Mouse (Mus musculus) lung, postnatal 10 days (tissue): ENCODE measurements around the gene Cdc6.

Experiments
- DNase-seq: peaks from one replicate; pipeline ENCODE4 v3.0.0; 2021

Cdc6 gene

DNA sequence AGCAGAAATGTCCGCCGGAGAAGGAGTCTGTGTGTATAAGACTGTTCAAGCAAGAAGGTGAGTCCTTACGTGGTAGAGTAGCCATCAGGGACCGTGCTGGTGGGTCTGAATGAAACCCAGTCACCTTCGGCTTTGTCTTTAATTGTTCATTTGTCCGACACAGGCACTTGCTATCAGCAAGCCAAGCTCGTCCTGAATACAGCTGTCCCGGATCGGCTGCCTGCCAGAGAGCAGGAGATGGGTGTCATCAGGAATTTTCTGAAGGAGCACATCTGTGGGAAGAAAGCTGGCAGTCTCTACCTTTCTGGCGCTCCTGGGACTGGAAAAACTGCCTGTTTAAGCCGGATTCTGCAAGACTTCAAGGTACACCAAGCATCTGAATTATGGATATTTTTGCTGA is 2.8 kb downstream of the Cdc6 start:
- DNase-seq: peak; percentile 28

DNA sequence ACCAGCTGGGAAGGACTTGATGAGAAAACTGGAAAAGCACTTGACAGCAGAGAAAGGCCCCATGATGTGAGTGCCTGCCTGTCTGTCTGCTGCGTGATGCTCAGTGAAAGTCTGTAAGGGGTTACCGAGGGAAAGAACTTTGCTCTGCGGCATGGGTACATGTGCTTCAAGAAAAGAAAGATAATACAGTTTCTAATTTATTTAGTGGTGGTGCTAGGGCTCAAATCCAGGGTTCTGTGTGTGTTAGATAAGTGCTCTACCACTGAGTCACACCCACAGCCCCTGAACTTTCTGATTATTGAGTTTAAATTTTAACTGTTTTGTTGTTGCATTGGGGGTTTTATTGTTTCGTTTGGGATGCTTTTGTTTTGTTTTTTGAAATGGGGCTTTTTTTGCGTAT is 3.9 kb downstream of the Cdc6 start:
- DNase-seq: no peak

DNA sequence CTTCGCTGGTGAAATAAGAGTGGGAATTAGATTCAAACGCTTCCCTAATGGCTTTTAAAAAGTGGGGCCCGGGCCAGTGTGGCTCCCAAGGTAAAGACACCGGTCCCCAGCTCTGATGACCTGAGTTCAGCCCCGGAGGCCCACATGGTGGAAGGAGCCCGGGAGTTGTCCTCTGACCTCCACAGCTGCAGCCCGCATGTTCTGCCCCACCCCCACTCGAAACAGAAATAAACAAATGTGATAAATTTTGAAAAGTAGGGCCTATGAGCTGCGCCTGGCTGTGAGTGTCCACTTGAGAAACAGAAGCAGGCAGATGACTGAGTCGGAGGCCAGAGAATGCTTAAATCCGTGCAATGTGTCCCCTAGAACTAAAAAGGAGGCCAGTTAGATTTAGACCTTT is 6.6 kb downstream of the Cdc6 start:
- peak; percentile 67 for DNase-seq

DNA sequence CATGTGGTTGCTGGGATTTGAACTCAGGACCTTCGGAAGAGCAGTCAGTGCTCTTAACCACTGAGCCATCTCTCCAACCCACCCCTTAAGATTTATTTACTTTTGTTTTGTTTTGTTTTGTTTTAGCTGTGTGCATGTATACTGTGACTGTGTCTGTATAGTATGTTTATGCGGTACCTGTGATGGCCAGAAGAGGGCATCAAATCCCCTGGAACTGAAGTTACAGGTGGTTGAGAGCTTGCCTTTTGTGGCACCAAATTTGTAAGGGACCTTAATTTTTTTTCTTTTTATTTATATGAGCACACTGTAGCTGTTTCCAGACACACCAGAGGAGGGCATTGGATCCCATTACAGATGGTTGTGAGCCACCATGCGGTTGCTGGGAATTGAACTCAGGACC is 8.8 kb downstream of the Cdc6 start:
- DNase-seq: peak; percentile 37

DNA sequence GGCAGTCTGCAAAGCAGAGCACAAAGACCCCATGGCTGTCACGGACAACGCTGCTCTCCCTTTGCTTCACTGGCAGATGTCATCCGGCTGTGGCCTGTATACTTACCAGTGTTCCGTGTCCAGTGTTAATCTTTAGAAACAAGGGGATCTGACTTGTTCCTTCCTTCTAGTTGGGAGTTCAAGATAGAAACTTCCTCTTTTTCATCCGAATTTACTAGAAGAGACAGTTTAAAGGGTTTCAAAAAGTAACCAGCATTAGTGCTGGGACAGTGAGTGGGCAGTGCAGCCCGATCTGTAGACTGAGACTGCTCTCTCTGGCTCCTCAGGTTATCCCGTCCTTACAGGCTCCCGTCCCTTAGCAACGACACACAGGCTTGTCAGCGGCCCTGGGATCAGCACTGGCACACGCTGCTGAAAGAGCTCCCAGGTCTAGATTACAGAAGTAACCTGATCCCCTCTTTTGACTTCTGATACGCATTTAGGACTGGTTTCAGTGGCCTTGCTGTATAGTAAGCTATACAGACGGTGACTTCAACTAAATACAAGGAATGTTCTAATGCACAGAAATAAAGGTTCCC is 9.9 kb downstream of the Cdc6 start:
- no peak for DNase-seq

DNA sequence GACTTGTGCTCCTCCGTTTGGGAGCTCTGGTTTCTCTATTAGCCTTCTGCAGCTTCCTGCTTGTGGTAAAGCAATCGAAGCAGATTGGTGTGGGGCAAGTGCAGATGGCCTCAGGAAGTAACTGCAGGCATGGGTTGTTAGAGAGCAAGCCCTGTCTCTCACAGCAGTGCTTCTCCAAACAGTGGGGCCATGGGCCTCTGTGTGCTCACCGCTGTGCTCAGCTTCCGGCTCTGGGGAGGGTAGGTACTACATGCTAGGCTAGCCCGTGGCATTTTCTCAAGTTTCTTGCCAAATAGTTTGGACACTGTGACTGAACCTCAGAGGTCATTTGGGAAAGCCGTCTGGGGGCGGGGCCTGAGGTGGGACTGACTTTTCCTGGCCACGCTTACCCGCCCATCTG is 10.6 kb downstream of the Cdc6 start:
- peak; percentile 79 for DNase-seq

DNA sequence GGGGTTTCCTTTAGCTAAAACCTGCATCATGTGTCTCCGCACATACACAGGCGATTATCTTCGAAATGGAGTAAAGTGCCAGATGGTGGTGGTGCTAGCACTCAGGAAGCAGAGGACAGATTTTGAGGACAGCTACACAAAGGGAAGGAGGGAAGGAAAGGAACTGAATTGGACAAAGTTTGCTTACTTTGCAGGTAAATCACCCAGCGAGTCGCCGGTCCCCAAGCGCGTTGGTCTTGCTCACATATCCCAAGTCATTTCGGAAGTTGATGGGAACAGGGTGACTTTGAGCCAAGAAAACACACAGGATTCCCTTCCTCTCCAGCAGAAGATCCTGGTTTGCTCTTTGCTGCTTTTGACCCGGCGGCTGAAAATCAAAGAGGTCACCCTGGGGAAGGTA is 11.4 kb downstream of the Cdc6 start:
- DNase-seq: no peak

DNA sequence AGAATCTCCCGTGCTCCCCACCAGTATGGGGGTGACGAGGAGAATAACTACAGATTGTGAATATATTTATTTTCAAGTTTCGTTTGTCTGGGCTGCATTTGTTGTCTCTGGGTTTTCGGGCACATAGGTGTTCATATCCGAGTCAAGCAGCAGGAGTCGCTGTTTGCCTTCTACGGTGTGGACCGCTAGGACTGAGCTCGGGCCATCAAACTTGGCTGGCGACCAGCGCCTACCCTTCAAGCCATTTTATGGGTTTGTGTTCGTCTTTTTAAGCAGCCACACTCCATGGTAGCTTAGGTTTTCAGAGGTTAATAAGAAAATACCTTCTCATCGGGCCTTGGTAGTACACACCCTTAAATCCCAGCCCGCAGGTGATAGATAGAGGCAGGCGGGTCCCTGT is 14.2 kb downstream of the Cdc6 start:
- DNase-seq: peak; percentile 81

DNA sequence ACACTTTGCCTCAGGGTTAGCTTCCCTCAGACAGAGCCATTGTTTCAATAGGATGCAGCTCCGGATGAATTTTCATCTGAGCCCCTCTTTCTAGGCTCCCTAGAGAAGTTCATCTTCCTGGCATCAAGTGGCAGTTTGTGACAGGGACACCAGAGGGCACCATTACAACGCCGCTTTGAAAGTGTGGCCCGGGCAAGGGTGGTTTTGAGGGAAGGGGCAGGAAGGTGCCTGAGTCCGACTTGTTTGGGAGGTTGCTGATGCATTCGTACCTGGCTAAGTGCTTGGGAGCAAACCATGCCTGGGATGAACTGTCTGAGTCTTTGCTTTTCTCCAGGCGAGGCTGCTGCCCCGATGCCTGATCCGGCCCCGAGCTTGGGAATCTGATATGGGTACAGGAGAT is 14.7 kb downstream of the Cdc6 start:
- DNase-seq: peak; percentile 86

DNA sequence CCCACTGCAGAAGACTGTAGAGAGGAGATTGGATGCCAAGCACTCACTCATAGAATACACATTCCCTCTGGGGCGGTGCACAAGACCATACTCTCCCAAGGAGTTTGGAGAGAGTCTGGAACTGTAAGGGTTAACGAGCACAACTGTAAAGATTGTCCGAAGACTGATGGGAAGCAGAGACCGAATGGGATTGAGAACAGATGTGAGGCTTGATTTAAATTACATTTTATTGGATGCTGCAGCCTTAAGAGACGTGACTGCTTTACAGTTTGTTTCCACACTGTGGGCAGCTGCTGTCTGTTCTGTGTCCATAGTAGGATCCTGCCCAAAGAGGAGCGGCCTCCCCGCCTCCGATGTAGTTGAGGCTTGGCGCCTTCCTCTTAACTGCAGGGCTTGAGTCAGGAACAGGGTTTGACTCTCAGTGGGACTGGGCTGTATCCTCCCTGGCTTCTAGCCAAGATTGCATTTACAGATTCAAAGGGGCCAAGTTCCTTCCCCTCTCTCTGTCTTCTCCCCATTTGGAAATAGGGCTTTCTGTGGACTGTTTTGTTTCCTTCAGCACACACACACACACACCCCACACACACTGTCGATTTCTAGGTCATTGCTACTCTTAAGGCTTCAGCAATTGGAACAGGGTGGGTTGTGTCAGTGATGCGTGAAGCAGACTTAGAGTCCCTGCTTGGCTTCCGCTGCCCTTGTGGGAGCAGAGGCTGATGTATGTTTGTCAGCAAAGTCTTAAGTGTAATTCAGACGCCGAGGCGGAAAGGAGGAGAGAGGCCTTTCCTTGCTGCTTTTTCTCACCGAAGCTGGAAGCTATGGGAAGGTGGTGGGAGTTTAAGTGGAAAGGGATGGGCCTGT is 15.5 kb downstream of the Cdc6 start:
- peak; percentile 72 for DNase-seq

DNA sequence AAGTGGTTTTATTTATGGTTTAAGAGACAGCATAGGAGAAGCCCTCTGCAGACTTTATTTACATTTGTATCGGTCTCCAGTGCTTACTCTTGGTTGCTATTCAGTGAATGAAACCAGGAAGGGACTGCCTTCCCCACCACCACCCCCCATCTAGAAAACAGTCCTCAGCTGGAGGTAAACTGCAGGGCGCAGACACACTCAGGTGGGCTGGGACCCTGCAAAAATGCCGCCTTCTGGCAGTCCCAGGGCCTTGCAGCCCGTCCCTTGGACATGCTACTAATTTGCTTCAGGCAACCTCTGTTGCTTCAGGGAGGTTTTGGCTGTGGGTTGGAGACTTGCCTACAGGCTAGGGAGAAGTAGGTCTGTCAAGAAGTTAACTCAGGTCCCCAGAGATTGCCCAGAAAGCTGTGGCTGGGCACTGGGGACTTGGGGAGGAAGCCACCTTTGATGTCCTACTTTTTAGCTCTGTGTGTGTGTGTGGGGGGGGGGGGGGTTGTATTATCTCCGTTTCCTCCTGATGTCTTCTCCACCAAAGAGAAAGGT is 17.1 kb downstream of the Cdc6 start:
- peak; percentile 36 for DNase-seq

DNA sequence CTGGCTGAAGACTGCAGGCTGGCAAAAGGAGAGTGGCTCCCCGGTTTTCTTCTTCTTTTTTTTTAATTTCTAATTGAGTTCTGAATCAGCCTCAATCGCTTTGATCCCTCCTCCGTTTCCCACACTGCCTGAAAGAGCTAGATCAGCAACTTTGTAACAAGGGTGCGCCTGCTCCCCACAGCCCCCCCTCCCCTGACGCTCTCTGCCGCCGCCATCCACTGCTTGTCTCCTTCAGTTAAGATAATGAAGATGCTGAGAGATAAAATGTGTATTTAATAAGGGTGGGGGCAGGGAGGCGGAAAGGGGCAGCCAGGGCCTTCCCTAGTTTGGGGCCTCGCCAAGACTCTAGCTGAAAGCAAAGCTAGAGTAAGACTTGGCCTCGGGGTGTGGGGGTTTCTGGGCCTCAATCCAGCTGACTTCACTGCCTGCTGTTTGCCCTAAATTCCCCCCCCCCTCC is 17.7 kb downstream of the Cdc6 start:
- peak; percentile 91 for DNase-seq

DNA sequence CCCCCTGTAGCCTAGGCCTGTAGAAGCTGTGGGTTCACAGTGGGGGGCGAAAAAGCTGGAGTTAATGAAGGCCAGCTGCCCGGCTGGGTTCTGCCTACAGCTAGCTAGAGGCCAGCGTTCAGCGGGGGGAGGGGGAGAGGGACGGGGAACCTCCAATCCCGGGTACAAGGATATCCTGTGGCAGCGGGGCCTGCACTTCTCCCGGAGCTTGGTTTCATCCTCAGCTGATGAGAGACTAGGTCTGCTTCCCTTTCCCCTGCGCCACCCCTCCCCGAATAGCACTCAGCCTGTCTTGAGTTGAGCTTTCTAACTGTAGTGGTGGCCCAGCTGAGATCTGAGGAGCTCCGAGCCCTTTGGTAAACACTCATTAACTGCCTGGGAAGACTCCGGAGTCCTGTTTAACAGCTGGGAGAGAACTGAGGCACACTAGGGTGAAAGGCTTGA is 18.3 kb downstream of the Cdc6 start:
- peak; percentile 85 for DNase-seq

DNA sequence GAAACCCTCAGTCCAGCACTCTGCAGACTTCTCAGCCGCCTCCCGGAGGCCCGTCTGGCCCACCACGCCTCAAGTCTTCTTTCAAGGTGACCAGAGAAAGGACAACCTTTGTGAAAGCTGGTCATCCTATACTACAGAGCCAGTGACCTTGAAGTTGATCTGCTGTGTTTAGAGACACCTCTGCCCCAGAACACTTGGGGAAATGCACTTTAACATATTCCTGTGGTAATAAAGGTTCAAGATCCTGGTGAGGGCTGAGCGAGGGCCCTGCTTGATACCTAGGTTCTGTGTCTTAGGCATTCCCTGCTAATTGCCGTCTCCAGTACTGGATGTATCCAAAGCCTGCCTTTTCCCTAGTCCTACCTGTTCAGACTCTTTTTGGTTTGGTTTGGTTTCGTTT is 19.0 kb downstream of the Cdc6 start:
- DNase-seq: no peak

DNA sequence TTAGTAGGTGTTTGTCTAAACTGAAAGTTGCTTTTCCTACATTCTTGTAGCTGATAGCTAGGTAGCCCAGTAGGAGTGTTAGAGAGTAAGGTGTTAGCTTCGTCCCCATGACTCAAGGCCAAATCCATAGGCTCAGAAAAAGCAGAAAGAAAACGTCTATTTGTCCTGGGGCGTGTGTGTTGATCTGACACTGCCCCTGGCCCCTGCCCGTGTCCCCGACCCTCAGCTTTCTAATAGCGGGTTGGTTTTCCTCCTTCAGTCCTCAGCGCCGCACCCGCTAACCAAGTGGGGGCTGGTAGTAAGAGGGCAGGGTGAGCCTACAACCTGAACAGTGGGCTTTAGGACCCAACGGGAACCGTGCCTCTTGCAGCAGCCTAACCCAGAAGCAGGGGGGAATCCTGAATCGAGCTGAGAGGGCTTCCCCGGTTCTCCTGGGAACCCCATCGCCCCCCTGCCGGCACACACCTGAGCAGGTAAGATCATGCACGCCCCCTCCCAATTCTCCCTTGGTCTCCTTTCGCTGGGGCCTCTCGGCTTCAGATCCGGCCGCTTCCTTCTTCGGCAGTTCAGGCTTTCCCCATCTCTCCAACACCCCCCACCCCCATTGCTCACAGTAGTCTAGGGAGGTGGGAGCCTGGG is 20.0 kb downstream of the Cdc6 start, which contains the start of gene Rara:
Gene Rara (plus strand): TSS at position 381 of the 639 bp plus-strand sequence.
- DNase-seq: peak; percentile 43

DNA sequence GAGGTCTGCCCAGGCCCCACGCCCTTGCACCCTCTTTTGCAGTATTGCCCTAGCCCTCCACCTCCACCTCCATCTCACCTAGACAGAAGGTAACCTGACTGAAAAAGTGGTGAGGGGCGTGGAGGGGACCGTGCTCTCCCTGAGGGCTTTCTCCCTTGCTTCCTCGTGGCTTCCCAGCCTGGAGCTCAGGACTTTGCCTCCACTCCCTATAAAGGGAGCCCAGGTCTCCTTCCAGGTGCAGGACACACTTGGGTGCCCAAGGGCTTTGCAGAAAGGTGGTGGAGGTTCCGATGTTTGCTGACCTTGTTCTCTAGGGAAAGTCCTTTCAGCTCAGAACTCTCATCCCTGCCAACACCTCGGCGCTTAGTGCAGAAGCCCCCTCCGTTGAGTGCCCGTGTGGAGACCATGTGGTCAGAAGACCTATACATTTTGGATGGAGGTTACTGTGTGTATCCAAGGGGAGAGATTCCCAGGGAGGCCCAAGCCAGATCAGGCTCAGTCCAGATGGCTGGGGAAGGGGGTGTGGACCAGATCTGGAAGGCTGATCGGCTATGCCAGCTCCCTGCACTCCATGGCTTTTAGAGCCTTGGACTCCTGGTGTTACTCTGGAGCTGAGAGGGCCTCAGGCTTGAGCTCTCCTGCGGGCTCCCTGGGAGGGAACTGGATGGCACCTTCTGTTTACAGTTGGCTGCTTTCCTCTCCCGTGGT is 20.7 kb downstream of the Cdc6 start:
- DNase-seq: peak; percentile 11

DNA sequence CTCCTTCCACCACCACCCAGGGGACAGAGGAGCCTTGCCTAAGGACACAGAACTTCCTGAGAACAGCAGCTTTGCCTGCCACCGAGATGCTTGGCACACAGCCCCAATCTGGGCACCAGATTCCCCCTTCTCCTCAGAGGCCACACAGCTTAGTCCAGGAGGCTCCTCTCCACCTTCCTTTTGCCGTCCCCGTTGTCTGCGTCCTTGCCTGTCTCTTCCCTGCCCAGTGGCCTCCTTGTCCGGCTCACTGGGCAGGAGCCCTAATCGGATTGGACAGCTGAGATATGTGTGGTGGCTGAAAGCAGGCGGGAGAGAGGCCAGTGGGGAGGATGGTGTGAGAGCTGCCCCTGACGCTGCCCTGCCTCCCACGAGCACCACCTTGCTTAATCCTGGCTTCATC is 21.9 kb downstream of the Cdc6 start:
- DNase-seq: peak; percentile 37

DNA sequence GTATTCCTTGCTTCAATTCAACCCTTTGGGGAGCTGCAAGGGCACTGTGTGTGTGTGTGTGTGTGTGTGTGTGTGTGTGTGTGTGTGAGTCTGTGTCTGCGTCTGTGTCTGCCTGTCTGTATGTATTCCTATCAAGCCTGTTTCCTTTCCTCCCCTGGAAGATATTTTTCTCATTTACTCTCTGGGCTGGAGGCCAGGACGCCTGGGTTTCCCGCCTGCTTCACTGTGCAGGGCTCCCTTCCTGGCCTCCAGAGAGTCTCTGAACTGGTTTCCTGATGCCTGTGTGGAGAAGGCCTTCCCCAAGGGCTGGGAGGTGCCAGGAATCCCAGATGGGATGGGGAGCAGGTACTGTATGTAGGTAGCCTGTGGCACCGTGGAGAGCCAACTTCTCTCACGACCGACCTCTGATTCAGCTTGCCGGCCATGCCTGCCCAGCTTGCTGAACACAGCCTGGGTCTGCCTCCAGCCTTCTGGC is 22.6 kb downstream of the Cdc6 start:
- DNase-seq: peak; percentile 64

DNA sequence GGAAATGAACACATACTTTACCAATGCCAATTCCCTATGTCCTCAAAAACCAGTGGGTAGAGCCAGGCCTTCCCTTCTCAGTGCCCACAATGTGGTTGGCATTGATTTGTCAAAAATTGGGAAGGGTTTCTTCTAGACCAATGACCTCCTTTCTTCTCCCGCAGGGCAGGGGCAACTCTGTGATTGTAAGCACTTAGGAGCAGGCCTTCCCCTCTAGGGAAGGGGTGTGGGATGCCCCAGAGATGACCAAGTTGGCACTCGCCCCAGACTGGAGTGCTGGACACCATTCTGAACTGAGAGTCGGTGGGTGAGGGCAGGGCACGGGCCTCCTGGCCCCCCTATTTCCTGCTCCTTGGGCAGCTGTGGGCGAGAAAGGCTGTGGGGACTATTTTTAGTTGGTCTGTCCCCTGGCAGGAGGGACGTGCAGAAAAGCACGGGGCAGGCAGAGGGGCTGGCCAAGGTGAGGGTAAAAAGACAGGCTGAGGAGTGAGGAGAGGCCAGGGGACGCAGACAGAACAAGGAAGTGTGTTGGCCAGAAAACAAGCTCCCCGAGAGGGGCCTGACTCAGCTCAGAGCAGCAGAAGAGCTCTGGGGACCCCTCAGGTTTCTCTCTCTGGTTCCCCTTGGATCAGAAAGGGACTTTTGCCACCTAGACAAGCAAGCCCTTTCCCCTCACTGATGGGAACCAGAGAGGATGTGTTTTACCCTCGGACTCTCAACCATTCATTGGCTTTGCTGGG is 23.3 kb downstream of the Cdc6 start:
- peak; percentile 77 for DNase-seq

DNA sequence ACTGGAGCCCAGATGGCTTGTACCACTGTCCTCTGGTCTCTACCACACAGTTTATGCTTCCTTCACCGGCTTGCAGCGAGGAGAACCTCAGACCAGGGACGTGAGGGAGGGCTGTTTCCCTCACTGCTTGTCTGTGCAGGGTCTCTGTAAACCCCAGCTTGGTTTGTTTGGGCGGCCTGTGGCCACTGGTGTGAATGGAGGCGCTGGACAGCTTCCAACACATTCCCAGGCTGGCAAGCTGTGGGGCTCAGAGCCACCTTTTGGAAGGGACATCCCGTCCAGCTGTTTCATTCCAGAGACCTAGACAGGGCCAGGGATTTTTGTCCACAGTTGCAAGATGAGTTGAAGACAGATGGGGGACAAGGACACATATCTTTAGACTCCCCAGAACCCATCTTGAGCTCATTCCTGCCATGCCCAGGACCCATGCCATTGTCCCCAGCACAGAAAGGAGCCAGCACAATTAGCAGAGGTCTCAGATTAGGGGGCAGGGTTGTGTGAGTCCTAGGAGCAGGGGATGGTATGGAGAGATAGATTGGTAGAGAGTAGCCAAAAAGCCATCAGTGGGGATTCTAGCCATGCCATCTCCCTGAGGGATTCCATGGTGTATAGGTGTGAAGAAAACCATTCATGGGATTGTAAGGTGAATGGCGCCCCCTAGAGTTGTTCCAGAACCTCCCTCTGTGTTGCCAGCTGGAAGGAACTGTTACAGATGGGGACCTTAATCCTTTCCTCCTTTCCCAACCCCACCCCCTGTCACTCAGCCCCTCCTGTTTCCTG is 24.1 kb downstream of the Cdc6 start:
- DNase-seq: peak; percentile 75
